Mouse (Mus musculus) CD4-positive naive resting alpha-beta T cell, adult 57 days (primary cell): Measurements from ENCODE around the gene Gm6890. TPM values are rescaled to one million over a fixed set of nuclear protein-coding genes. Genes with fewer than 3 reads are reported as not detected.

Source experiments
- total RNA-seq: library from RNA; stranded (reverse); gene quantifications from one replicate; pipeline ENCODE4 v1.2.4, GENCODE M21; 2023

The Gm6890 gene
- not detected for total RNA-seq

GRCm38 (mm10) chrX:74740627-74741026, at the start of gene Gm6890:
Gene Gm6890, plus strand, starts transcription at chrX:74740927.

Other genes with a start within 250 kb of the Gm6890 start
- gene Olfr1326-ps1, start 166.0 kb upstream of the Gm6890 start, total RNA-seq, result not detected
- gene Olfr1325, start 148.2 kb upstream of the Gm6890 start, total RNA-seq, result not detected
- gene Gm5640, start 95.3 kb upstream of the Gm6890 start, total RNA-seq, result not detected
- not detected for gene Gm5936, start 96.3 kb downstream of the Gm6890 start, total RNA-seq